Mouse (Mus musculus) erythroblast, embryonic 14.5 days (primary cell): ENCODE data around the gene Lhfpl2. TPM values are rescaled to one million over a fixed set of nuclear protein-coding genes. Genes with fewer than 3 reads are reported as not detected.
"Not testable (repeated sequence)": the region's sequence is repeated elsewhere in the genome, so short reads cannot be mapped to it uniquely, and the experiment has no call there.

Source experiments
- H3K27me3 ChIP-seq: 2 replicates; pipeline ENCODE4 v1.6.1; 2012; ENCODE audit warnings: inconsistent platforms; ENCODE audit not compliant: control insufficient read depth
- H3K36me3 ChIP-seq: 2 replicates; pipeline ENCODE4 v1.6.1; 2012; ENCODE audit warnings: mild to moderate bottlenecking, inconsistent platforms; ENCODE audit not compliant: control insufficient read depth
- H3K4me1 ChIP-seq: 2 replicates; pipeline ENCODE4 v1.6.1; 2012; ENCODE audit warnings: inconsistent platforms; ENCODE audit not compliant: control insufficient read depth
- H3K4me3 ChIP-seq: replicated peaks from 2 replicates; pipeline ENCODE3; 2012; ENCODE audit warnings: moderate library complexity, mild to moderate bottlenecking, inconsistent platforms
- H3K9me3 ChIP-seq: 2 replicates; pipeline ENCODE4 v1.6.1; 2012; ENCODE audit warnings: low read length, inconsistent platforms, mixed read lengths; ENCODE audit not compliant: control insufficient read depth
- GATA1 ChIP-seq: IDR thresholded peaks from 2 replicates; pipeline ENCODE4 v1.6.1; 2012; ENCODE audit warnings: low read length, inconsistent platforms, mixed read lengths
- TAL1 ChIP-seq: IDR thresholded peaks from 3 replicates; pipeline ENCODE4 v1.6.1; 2012; ENCODE audit warnings: low read length, inconsistent platforms, mixed read lengths
- polyA plus RNA-seq: library from polyadenylated mRNA; stranded (reverse); fragments of >175 nt; gene quantifications from 2 replicates; pipeline ENCODE4 v1.2.3, GENCODE M21; 2012

Lhfpl2 gene
- 0.16 TPM in 1 of 2 replicates, not detected in the other for polyA plus RNA-seq

- Histone ChIP-seq H3K4me3 (peak within 1 kb of the TSS; percentile 46), H3K4me1 (peaks cover 3% of the 10 kb centered on the region), H3K9me3 (peaks cover 2% of the 10 kb centered on the region; the same call in 1 of the 2 replicates), H3K36me3 (no peaks in the 10 kb centered on the region), H3K27me3 (peaks cover 64% of the 10 kb centered on the region)
- TF ChIP-seq GATA1 (no peak), TAL1 (no peak)
These were observed at the start of gene Lhfpl2 for GRCm38 (mm10) chr13:94057563-94058560. Lhfpl2 (plus strand) TSS chr13:94057796.

- no peaks in the 10 kb centered on the region for H3K27me3 ChIP-seq
These were observed 45.5 kb upstream of the Lhfpl2 start for GRCm38 (mm10) chr13:94011996-94012575.

DNA sequence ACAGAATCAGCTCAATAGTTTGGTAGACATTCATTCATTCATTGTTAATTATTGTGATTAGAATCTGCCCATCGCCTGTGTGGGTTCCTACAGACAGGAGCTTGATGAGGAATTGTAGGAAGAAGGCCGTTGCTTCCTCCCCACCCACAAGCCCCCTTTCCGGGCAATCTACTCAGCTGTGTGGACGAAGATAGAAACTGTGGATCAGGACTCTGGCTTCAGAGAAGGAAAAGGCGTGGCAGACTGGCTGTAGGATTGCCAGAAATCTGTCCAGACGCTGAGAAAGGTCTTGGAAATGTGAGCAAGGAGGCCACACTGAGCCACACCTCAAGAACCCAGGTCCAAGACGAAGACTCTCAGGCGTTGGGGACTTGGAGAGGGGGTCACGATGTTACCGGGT lies 43.6 kb upstream of the Lhfpl2 start:
- no peak overlapping the region for H3K4me3 ChIP-seq
- H3K4me1 ChIP-seq: no peaks in the 10 kb centered on the region
- TF ChIP-seq TAL1 (no peak), GATA1 (no peak)
- H3K27me3 ChIP-seq: no peaks in the 10 kb centered on the region
- H3K36me3 ChIP-seq: no peaks in the 10 kb centered on the region
- H3K9me3 ChIP-seq: no peaks in the 10 kb centered on the region

More at GRCm38 (mm10) chr13:94011996-94012575, 45.5 kb upstream of the Lhfpl2 start:
- no peaks in the 10 kb centered on the region for H3K36me3 ChIP-seq
- no peak for TF ChIP-seq GATA1
- no peak for TF ChIP-seq TAL1
- no peak overlapping the region for H3K4me3 ChIP-seq
- no peaks in the 10 kb centered on the region for H3K9me3 ChIP-seq
- H3K4me1 ChIP-seq: no peaks in the 10 kb centered on the region

GRCm38 (mm10) chr13:94024575-94024974 lies 33.0 kb upstream of the Lhfpl2 start:
- not testable (repeated sequence) for H3K4me3 ChIP-seq, H3K9me3 ChIP-seq, H3K27me3 ChIP-seq, H3K36me3 ChIP-seq, H3K4me1 ChIP-seq

DNA sequence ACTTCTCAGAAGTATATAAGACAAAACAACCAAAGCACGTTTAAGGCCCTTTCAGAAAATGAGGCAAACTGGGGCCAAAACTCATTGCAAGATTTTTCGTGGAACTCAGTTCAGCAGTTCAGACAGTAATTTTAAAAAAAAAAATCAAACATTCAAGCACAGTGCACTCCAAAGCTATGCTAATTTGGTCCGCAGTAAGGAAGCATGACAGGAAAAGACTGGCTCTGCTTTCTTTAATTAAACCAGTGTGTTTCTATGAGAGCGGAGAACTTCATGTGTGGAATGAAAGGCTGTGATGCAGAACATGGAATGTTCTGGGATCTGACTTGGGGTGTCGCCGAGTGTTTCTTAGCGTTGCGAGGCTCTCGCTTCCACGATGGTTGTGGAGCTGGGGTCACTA lies 28.4 kb upstream of the Lhfpl2 start:
- Histone ChIP-seq H3K36me3 (no peaks in the 10 kb centered on the region), H3K4me1 (no peaks in the 10 kb centered on the region), H3K4me3 (no peak overlapping the region), H3K9me3 (no peaks in the 10 kb centered on the region), H3K27me3 (no peaks in the 10 kb centered on the region)
- no peak for TF ChIP-seq TAL1
- no peak for TF ChIP-seq GATA1

GRCm38 (mm10) chr13:94030551-94030950 lies 27.0 kb upstream of the Lhfpl2 start:
- no peak overlapping the region for H3K4me3 ChIP-seq
- H3K27me3 ChIP-seq: no peaks in the 10 kb centered on the region
- H3K4me1 ChIP-seq: no peaks in the 10 kb centered on the region
- no peaks in the 10 kb centered on the region for H3K36me3 ChIP-seq
- no peaks in the 10 kb centered on the region for H3K9me3 ChIP-seq
- no peak for TF ChIP-seq TAL1
- TF ChIP-seq GATA1: no peak

GRCm38 (mm10) chr13:94037313-94038051 lies 20.1 kb upstream of the Lhfpl2 start:
- Histone ChIP-seq H3K36me3 (no peaks in the 10 kb centered on the region), H3K4me3 (no peak overlapping the region), H3K4me1 (no peaks in the 10 kb centered on the region), H3K27me3 (no peaks in the 10 kb centered on the region), H3K9me3 (no peaks in the 10 kb centered on the region)
- TF ChIP-seq GATA1 (no peak), TAL1 (no peak)

DNA sequence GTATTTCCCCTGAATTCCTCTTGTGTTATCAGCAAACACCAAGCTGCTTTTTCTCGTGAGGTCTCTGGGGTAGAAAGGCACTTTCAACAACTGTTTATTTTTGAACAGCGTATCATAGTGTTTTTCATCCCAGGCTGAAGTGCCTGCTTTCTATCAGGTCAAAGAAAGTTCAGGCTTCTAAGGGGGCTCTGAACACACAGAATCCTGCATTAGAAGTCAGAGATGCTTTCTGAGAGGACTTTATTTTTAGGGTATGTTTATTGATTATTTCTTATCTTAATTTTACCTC lies 19.6 kb upstream of the Lhfpl2 start:
- Histone ChIP-seq H3K4me3 (no peak overlapping the region), H3K9me3 (no peaks in the 10 kb centered on the region), H3K27me3 (no peaks in the 10 kb centered on the region), H3K36me3 (no peaks in the 10 kb centered on the region), H3K4me1 (no peaks in the 10 kb centered on the region)
- no peak for TF ChIP-seq TAL1
- no peak for TF ChIP-seq GATA1

GRCm38 (mm10) chr13:94050036-94050435 lies 7.6 kb upstream of the Lhfpl2 start:
- peaks cover 4% of the 10 kb centered on the region for H3K27me3 ChIP-seq
- H3K36me3 ChIP-seq: no peaks in the 10 kb centered on the region
- no peaks in the 10 kb centered on the region for H3K9me3 ChIP-seq
- H3K4me1 ChIP-seq: no peaks in the 10 kb centered on the region
- TF ChIP-seq TAL1 (no peak), GATA1 (no peak)
- H3K4me3 ChIP-seq: no peak overlapping the region
